Mouse (Mus musculus): ENCODE measurements around the gene Mutyh.
A peak's percentile ranks its signal among the peaks of the same experiment; 100 is the strongest.

Mutyh gene

GRCm38 (mm10) chr4:116807197-116808129 is at the start of gene Mutyh, which contains the start of gene Toe1:
Gene Mutyh, plus strand, starts transcription at chr4:116807723.
Gene Toe1, minus strand, starts transcription at chr4:116807640.
- DNase-seq, result peak; percentile 92

GRCm38 (mm10) chr4:116761914-116762313 is 45.6 kb upstream of the Mutyh start:
- no peak for DNase-seq

GRCm38 (mm10) chr4:116764001-116764400 is 43.5 kb upstream of the Mutyh start:
- no peak for DNase-seq

GRCm38 (mm10) chr4:116768510-116768909 is 39.0 kb upstream of the Mutyh start:
- DNase-seq, result no peak

- no peak for DNase-seq
These were observed 38.5 kb upstream of the Mutyh start for GRCm38 (mm10) chr4:116769060-116769459.

GRCm38 (mm10) chr4:116776391-116776790 is 31.1 kb upstream of the Mutyh start:
- no peak for DNase-seq

- no peak for DNase-seq
These were observed 30.4 kb upstream of the Mutyh start for GRCm38 (mm10) chr4:116777079-116777478.

GRCm38 (mm10) chr4:116780541-116780940 is 27.0 kb upstream of the Mutyh start:
- DNase-seq, result no peak

- DNase-seq, result no peak
These were observed 26.2 kb upstream of the Mutyh start for GRCm38 (mm10) chr4:116781366-116781765.

GRCm38 (mm10) chr4:116782171-116782570 is 25.4 kb upstream of the Mutyh start:
- DNase-seq, result no peak

GRCm38 (mm10) chr4:116786587-116786986 is 20.9 kb upstream of the Mutyh start:
- no peak for DNase-seq

- no peak for DNase-seq
These were observed 19.4 kb upstream of the Mutyh start for GRCm38 (mm10) chr4:116787985-116788760.

- peak; percentile 78 for DNase-seq
These were observed 18.6 kb upstream of the Mutyh start for GRCm38 (mm10) chr4:116788956-116789355.

- DNase-seq, result no peak
These were observed 15.1 kb upstream of the Mutyh start for GRCm38 (mm10) chr4:116792453-116792852.

GRCm38 (mm10) chr4:116794273-116794672 is 13.2 kb upstream of the Mutyh start:
- DNase-seq, result no peak

- DNase-seq, result peak; percentile 67
These were observed 10.9 kb upstream of the Mutyh start for GRCm38 (mm10) chr4:116796442-116797110.

- no peak for DNase-seq
These were observed 7.6 kb upstream of the Mutyh start for GRCm38 (mm10) chr4:116799901-116800300.

- DNase-seq, result no peak
These were observed 3.5 kb downstream of the Mutyh start for GRCm38 (mm10) chr4:116811012-116811411.

GRCm38 (mm10) chr4:116815276-116815675 is 7.8 kb downstream of the Mutyh start:
- DNase-seq, result no peak

- no peak for DNase-seq
These were observed 10.0 kb downstream of the Mutyh start for GRCm38 (mm10) chr4:116817486-116817885.

GRCm38 (mm10) chr4:116819968-116820901 is 12.7 kb downstream of the Mutyh start:
- no peak for DNase-seq

Measured in kidney, adult 18-20 months (tissue).